Mouse (Mus musculus) right cerebral cortex, adult 2 months (tissue): ENCODE data around the gene Sorcs3.

ENCODE experiments used
- DNase-seq, 2 experiments: peaks; one replicate each; pipeline ENCODE4 v3.0.0; 2021 to 2022; ENCODE audit warnings: low spot score in 2 of 2

Gene Sorcs3

DNA sequence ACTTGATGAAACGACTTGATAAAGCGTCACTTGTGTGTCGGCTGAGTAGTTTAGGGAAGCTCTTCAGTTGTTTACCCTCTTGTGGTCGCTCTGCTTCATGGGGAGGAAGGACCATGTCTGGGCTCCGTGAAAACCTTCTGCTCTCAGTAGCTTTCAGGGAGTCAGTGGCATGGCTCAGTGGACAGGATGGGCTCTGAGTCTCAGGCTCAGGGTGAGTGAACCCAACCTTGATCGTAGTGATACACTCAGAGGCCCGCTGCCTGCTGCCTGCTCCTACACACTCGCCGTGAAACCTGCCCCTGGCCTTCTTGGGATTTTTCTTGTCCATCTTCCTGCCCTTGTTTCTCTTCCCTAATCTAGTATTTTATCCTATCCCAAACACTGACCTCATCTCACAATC is 166.0 kb downstream of the Sorcs3 start:
- DNase-seq, result no peak

- no peak for DNase-seq
Measured at GRCm38 (mm10) chr19:48378006-48378540, 172.2 kb downstream of the Sorcs3 start.

- DNase-seq, result peak; percentile 73 to 78
Measured at GRCm38 (mm10) chr19:48391551-48391950, 185.7 kb downstream of the Sorcs3 start.

DNA sequence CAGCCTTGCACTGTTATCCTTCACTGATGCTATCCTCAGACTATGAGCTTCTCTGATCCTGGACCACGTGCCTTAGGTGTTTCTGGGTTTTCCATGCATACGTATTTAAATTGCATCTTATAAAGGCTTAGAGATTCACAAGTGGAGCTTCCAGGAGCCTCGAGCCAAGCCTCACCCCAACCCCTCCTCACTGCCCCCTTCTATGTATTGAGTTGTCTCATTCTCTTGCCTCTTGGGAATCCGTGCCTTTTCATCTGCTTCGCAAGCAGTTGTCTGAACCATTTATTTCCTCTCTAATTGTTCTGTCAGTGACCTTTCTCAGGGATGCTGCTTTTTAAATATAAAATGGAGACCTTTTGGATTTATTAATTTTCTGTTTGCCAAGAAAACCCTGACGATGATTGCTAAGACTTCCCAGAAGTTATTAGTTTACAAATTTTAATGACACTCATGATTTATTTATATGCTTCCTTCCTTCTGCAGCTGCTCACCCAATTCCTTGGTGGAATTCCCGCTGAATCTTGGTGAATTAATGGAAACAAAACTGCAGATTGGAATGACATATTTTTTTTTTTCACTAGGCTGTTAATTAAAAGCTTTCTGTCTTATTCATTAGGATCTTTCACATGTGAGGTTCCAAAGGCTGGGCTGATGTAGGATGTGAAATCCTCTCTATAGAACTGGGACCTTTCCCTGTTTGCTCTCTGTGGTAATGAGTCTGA is 199.1 kb downstream of the Sorcs3 start:
- no peak for DNase-seq

DNA sequence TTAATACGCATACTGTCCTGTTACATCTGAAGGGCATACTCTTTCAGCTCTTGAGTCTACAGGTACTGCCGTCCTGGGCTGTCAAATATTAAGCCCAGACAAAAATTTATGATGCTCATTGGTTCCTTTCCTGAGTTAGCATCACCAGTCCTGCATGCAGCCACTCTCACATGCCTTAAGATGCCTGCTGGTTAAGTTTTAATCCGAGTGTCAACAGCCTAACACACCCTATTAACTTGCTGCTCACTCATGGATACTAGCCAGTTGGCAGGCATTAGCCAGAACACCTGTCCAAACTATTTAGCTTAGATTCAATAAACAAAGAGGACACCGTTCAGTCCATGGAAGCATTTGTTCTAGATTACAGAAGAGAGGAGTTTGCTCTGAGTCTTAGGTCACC is 202.4 kb downstream of the Sorcs3 start:
- DNase-seq, result no peak

DNA sequence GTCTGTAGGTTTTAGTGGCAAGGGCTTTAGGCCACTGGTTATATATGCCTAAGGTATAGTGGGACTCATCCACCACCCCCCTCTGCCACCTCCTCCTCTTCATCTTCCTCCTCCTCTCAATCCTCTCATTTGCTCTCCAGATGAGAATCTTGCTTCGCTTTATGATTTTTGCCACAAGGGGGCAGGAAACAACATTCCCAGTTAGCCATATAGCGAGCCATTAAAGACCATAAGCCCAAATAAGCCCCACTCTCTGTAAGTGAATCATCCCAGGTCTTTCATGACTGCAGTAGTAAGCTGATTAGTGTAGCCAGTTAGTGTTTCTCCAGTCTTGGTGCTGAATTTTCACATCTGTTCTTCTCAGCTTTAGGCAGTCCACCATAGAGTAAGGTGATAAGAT is 205.5 kb downstream of the Sorcs3 start:
- DNase-seq, result peak; percentile 29

- peak; percentile 57 to 62 for DNase-seq
Measured at GRCm38 (mm10) chr19:48413836-48414235, 208.0 kb downstream of the Sorcs3 start.

GRCm38 (mm10) chr19:48418356-48418755 is 212.5 kb downstream of the Sorcs3 start:
- no peak for DNase-seq

DNA sequence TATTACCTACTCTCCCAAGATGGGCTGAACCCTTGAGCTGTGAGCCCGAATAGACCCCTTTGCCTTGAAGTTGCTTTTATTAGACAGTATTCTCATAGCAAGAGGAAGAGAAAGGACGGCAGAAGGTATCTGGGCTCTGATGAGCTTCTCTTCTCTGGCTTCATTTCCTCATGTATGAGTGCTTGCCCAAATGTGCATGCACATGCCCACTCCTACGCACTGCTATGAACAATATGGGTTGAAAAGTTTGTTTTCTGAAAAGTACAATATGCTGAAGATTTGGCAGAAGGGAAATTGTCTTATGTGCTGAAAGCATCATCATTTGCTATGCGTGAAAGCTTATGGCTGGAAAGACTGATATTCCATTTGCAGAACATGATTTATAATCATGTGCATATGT is 223.4 kb downstream of the Sorcs3 start:
- peak; percentile 19 to 22 for DNase-seq

- no peak for DNase-seq
Measured at GRCm38 (mm10) chr19:48429755-48430154, 223.9 kb downstream of the Sorcs3 start.

DNA sequence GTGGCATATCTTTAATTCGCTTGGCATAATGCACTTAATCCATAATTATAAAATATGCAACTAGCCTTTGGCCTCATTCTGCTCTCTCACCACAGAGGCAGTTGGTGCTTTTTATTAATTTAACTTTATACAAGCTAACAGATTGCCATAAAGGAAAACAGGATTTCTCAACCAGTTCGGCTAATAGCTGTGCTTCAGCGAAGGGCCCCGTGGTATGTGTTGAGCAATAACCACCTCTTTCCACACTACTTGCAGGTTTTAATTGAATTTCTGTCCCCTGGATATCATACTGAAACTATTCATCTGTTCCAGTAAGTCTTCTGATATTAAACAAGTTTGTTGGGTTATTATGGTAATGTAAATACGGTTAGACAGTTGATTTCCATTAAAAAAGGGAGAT is 224.5 kb downstream of the Sorcs3 start:
- DNase-seq, result no peak

DNA sequence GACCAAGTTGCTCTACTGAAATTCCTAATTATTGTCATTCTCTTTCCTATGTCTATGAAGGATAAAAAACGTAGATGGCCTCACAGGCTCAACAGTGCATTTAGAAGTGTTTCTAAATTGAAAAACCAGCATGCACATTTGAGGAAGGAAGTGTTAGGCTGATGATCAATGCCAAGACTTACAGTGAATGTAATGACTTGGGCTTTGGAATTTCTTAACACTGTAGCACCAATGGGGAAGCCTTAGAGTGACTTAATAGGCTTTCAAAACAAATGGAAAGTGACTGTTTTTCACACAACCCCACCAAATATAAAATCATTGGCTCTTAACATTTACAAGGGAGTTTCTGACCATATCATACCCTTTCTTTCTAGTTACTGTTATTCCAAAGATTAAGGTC is 232.6 kb downstream of the Sorcs3 start:
- no peak for DNase-seq

DNA sequence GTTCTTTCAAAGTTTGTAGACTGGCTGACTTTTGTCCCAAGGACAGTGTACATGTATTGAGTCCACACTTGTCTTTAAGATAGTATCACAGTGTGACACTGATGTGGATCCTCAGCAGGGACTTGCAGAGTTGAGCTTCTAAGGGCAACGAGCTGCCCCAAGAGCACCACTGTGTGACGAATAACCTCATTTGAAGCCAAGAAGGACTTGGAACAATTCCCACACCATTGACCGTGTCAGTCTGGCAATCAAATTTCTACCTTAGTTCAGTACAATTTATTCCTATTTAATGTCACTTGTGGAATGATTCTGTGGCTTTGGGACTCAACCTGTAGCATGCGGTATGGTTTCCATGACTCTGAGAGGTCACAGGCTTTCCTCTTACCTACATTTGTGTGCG is 255.3 kb downstream of the Sorcs3 start:
- DNase-seq, result no peak

- no peak for DNase-seq
Measured at GRCm38 (mm10) chr19:48462426-48462825, 256.6 kb downstream of the Sorcs3 start.

- peak; percentile 32 to 44 for DNase-seq
Measured at GRCm38 (mm10) chr19:48463494-48463893, 257.7 kb downstream of the Sorcs3 start.

GRCm38 (mm10) chr19:48467471-48467870 is 261.6 kb downstream of the Sorcs3 start:
- no peak for DNase-seq

- no peak for DNase-seq
Measured at GRCm38 (mm10) chr19:48469791-48470410, 264.1 kb downstream of the Sorcs3 start.

- DNase-seq, result no peak
Measured at GRCm38 (mm10) chr19:48471927-48472326, 266.1 kb downstream of the Sorcs3 start.

- DNase-seq, result no peak
Measured at GRCm38 (mm10) chr19:48475784-48476410, 270.1 kb downstream of the Sorcs3 start.

- no peak for DNase-seq
Measured at GRCm38 (mm10) chr19:48478864-48479263, 273.0 kb downstream of the Sorcs3 start.

DNA sequence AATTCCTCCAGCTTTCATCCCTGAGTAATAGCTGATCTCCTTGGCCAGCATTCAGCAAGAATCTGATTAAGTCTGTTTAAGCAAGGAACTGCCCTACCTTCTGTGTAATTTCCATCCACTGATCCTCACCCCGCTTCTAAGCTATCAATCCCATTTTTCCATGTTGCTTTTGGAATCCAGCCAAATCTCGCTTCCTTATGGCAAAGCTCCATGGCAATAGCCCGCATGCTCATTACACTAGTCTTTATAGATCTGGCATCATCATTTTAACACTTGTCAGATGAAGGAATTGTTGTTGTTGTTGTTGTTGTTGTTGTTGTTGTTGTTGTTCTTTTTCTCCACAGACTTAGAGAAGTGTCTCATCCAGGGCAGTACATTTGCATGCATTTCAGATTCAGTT is 277.1 kb downstream of the Sorcs3 start:
- DNase-seq, result no peak

DNA sequence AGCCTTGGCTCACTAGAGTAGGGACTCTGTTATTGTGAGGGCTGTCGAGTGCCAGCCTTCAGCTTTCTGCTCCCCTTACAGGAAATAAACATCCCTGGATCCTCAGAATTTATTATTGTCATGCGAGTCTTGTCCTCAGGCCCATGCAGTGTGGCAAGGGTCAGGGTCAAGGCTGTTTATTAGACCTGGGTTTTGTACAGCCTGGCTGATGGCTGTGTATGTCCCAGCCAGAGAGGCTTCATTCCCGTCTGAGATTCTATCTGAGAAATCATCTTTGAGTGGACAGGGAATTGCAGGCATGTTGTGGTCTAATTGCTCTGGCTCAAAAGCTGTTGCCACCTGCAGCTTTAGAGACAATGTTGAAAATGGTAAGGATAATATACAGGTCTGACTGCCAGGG is 285.3 kb downstream of the Sorcs3 start:
- no peak for DNase-seq
